Mouse (Mus musculus) urinary bladder, postnatal 25 days (tissue): ENCODE data around the gene Fbxo8.

ENCODE experiments used
- DNase-seq: peaks from one replicate; pipeline ENCODE4 v3.0.0; 2022; ENCODE audit warnings: low spot score

The Fbxo8 gene

GRCm38 (mm10) chr8:56550558-56551360 lies at the start of gene Fbxo8, which contains the start of gene Cep44:
Gene Fbxo8, plus strand, starts transcription at chr8:56551090.
Gene Cep44, minus strand, starts transcription at chr8:56551047.
- peak; percentile 72 for DNase-seq

GRCm38 (mm10) chr8:56501911-56502310 lies 49.0 kb upstream of the Fbxo8 start:
- no peak for DNase-seq

GRCm38 (mm10) chr8:56508318-56508951 lies 42.5 kb upstream of the Fbxo8 start:
- DNase-seq: no peak

- no peak for DNase-seq
Observed at GRCm38 (mm10) chr8:56508952-56509479, 41.9 kb upstream of the Fbxo8 start.

GRCm38 (mm10) chr8:56518848-56519247 lies 32.0 kb upstream of the Fbxo8 start:
- no peak for DNase-seq

GRCm38 (mm10) chr8:56520249-56520648 lies 30.6 kb upstream of the Fbxo8 start:
- no peak for DNase-seq

GRCm38 (mm10) chr8:56521051-56521450 lies 29.8 kb upstream of the Fbxo8 start:
- no peak for DNase-seq

- DNase-seq: no peak
Observed at GRCm38 (mm10) chr8:56528869-56529268, 22.0 kb upstream of the Fbxo8 start.

- peak; percentile 70 for DNase-seq
Observed at GRCm38 (mm10) chr8:56530359-56530758, 20.5 kb upstream of the Fbxo8 start.

- no peak for DNase-seq
Observed at GRCm38 (mm10) chr8:56540706-56541105, 10.2 kb upstream of the Fbxo8 start.

- no peak for DNase-seq
Observed at GRCm38 (mm10) chr8:56547866-56548265, 3.0 kb upstream of the Fbxo8 start.

GRCm38 (mm10) chr8:56551361-56551852 lies 517 bp downstream of the Fbxo8 start:
- DNase-seq: peak; percentile 65

- DNase-seq: no peak
Observed at GRCm38 (mm10) chr8:56552045-56552444, 1.2 kb downstream of the Fbxo8 start.

- DNase-seq: no peak
Observed at GRCm38 (mm10) chr8:56552551-56553103, 1.7 kb downstream of the Fbxo8 start.

- DNase-seq: no peak
Observed at GRCm38 (mm10) chr8:56564399-56565047, 13.6 kb downstream of the Fbxo8 start.

- DNase-seq: no peak
Observed at GRCm38 (mm10) chr8:56566856-56567255, 16.0 kb downstream of the Fbxo8 start.

GRCm38 (mm10) chr8:56580918-56581317 lies 30.0 kb downstream of the Fbxo8 start:
- no peak for DNase-seq

GRCm38 (mm10) chr8:56582841-56583240 lies 32.0 kb downstream of the Fbxo8 start:
- no peak for DNase-seq

- DNase-seq: no peak
Observed at GRCm38 (mm10) chr8:56589004-56589403, 38.1 kb downstream of the Fbxo8 start.

GRCm38 (mm10) chr8:56591084-56591483 lies 40.2 kb downstream of the Fbxo8 start:
- DNase-seq: no peak

GRCm38 (mm10) chr8:56591502-56591901 lies 40.6 kb downstream of the Fbxo8 start:
- DNase-seq: no peak

- no peak for DNase-seq
Observed at GRCm38 (mm10) chr8:56606481-56606880, 55.6 kb downstream of the Fbxo8 start.
